Comparison of ENCODE assay signal across 12 mouse cellular contexts in genomic region chr16:11742351-11742750, GRCm38 (mm10).
"Had no signal": no experiment of that assay in that cellular context is flagged by ENCODE, and none has a peak within 500 bp of the region (broad histone marks: within the 10 kb centered on the region; RNA-seq: fewer than 3 reads in every experiment).

No protein-coding gene starts in this region.

- H3K36me3 ChIP-seq: limb, embryonic 15.5 days; liver, embryonic 12.5 days; midbrain, embryonic 10.5 days; neural tube, embryonic 13.5 days had no signal

- H3K27ac ChIP-seq: left cerebral cortex, adult 2 months; limb, embryonic 15.5 days; liver, embryonic 12.5 days; midbrain, embryonic 10.5 days; neural tube, embryonic 13.5 days had no signal

- H3K4me2 ChIP-seq: limb, embryonic 15.5 days; liver, embryonic 12.5 days; lung, embryonic 14.5 days; neural tube, embryonic 13.5 days had no signal

- H3K27me3 ChIP-seq: limb, embryonic 15.5 days; liver, embryonic 12.5 days; neural tube, embryonic 13.5 days had no signal

- DNase-seq: lung, embryonic 14.5 days; lung, postnatal 10 days; right cerebral cortex, adult 18-20 months; thymus, adult 18-20 months; thymus, postnatal 14 days had no signal

- ATAC-seq: intestine, embryonic 16.5 days; liver, embryonic 12.5 days; midbrain, embryonic 16.5 days had no signal

- H3K9ac ChIP-seq: limb, embryonic 15.5 days; liver, embryonic 12.5 days; lung, embryonic 14.5 days; neural tube, embryonic 13.5 days had no signal

- H3K9me3 ChIP-seq: limb, embryonic 15.5 days; liver, embryonic 12.5 days; midbrain, embryonic 10.5 days; neural tube, embryonic 13.5 days had no signal

- H3K4me3 ChIP-seq: left cerebral cortex, adult 2 months; limb, embryonic 15.5 days; liver, embryonic 12.5 days; midbrain, embryonic 10.5 days; neural tube, embryonic 13.5 days had no signal

- H3K4me1 ChIP-seq: limb, embryonic 15.5 days; midbrain, embryonic 10.5 days; neural tube, embryonic 13.5 days had no signal
